Mouse (Mus musculus): ENCODE data around the gene Sox5. TPM values are rescaled to one million over a fixed set of nuclear protein-coding genes. Genes with fewer than 3 reads are reported as not detected.

Gene Sox5
- total RNA-seq, 2 experiments from 2014 or later = 46.4 to 57.5 TPM

DNA sequence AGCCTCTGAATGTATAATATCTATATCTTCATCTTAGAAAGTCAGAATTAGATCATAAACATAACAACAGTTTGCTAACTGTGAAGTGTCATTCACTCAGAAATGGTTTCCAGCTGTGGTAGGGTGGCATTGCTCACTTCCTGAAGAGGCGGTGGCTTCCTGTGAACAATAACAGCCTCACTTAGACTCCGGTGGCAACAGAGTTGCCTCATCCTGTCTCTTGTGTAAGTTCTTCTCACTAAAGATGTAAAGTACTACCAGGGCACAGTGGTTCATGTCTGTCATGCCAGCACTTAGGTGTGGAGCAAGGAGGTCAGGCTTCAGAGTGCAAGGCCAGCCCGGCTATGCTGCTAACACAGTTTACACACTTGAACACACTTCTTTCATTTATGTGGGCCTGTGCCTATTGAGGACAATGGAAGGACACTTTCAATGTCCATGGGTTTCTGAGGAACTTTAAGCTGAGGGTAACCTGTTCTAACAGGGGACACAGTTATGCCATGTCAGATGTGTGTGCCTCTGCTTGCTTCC, 913.6 kb downstream of the Sox5 start:
- intact Hi-C loops (cut with DNase I) = no loop called here

DNA sequence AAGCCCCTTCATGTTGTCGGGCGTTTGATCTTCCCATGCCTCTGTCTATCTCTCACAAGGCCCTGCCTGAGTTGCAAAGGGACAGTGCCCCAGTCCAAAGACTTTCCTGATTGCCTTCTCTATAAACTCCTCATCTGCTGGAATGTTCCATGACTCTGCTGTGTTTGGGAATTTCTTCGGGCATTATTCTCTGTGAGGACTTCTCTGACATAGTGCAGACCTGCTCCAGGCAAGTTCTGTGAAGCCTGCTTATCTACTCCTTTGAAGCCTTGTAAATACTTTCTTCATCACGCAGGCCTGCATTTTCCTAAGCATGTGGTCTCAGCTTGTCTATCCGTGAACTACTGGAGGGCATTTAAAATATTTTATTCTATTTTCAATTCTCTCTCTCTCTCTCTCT, 914.7 kb downstream of the Sox5 start:
- intact Hi-C loops (cut with DNase I) = no loop called here
- no peak for DNase-seq (ENCODE audit: low spot score in 2 of 2)

More for the DNA sequence above, 913.6 kb downstream of the Sox5 start:
- DNase-seq (ENCODE audit: low spot score in 2 of 2) = no peak

DNA sequence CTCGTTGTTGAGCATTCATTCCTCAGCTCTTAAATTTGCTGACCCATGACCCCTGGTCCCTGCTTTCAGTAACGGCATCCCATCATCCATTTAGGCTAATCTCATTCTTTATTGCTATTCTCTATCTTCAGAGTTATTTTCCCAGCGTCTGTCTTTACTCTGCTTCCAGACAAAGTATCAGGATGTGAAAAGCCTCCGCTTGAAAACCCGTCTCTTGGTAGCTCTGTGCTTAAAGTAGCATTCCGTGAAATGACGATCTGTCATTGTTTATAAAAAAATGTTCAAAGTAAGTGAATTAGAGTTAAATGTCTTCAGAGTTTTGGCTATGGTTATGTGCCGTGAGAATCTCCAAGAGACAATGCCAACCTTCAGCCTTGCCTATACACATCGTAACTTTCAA, 915.2 kb downstream of the Sox5 start:
- no peak for DNase-seq (ENCODE audit: low spot score in 2 of 2)
- intact Hi-C loops (cut with DNase I) = no loop called here

DNA sequence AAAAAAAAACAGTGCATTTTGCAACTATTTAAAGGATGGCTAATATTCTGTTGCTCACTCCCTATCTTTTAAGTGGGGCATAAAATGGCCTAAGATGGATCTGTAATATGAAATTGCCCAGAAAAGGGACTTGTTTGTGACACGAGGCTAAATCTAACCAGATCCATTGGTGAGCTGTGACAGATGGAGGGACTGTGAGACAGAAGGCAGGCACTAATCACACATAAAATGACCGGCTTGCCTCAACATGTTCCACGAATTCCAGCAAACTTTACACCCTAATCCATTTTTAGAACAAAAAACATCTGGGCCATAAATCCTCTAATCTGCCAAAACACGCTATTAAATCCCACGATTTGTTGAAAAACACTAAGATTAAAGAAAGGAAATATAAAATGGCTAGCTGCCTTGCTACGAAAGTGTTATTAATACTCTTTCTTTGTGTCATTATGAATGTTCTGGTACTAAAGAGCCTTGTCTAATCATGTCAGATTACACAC, 919.1 kb downstream of the Sox5 start:
- intact Hi-C loops (cut with DNase I) = no loop called here
- no peak for DNase-seq (ENCODE audit: low spot score in 2 of 2)

DNA sequence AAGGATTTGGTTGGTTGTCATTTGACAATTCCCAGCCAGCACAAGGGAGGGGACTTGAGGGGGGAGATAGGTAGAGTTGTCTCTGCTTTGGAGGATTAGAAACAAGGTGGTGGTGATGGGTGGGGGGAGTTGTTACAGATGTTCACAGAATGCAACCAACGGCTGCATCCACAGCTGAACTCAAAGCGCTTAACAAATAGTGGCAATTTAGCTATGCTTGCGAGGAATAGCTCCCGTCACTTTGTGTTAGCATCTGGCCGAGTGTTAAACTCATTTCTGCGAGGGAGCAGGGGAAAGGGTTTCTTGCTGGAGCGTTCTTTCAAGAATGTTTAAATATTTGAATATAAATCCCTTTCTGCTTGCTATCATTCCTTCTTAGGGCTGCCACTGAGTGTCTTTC, 921.7 kb downstream of the Sox5 start:
- intact Hi-C loops (cut with DNase I) = no loop called here
- DNase-seq (ENCODE audit: low spot score in 2 of 2) = no peak

DNA sequence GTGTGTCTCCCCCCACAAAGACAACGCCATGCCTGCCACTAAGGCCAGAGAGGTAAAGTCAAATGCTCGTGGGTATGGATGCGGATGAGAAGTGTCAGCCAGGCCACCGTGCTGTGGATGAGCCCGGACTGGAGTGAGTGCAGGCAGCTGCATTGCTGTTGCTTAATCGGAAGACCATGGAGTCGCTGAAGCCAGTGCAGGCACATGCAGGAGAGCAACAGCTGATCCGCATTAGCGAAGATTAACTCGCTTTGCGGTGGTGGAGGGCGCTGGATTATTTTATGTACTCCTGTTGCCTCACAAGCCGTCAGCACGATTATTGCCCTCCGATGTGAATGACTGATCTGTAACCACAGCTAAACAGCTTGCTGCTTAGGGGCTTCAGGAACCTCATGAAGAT, 922.2 kb downstream of the Sox5 start:
- DNase-seq (ENCODE audit: low spot score in 2 of 2) = no peak
- intact Hi-C loops (cut with DNase I) = loop anchor here (10.0 kb wide), 1 partner anchor 625 kb away; no protein-coding TSS in a partner anchor

DNA sequence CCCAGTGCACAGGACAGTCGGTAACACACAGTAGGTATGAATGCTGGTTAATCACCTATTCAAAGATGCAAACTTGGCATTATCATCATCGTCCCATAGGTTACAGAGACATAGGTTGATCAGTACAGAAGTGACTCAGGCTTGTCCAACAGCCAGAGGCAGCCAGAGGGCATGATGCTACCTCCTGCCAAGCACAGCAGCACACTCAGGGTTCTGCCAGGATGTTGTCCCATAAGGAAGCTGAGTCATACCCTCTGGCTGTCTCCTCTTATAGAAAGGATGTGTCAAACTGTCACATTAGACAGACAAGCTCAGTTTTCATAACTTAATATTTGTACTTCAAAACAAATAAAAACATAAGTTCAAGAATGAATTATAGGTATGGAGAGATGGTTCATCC, 923.2 kb downstream of the Sox5 start:
- DNase-seq (ENCODE audit: low spot score in 2 of 2) = no peak
- intact Hi-C loops (cut with DNase I) = loop anchor here (10.0 kb wide), 1 partner anchor 624 kb away; no protein-coding TSS in a partner anchor

DNA sequence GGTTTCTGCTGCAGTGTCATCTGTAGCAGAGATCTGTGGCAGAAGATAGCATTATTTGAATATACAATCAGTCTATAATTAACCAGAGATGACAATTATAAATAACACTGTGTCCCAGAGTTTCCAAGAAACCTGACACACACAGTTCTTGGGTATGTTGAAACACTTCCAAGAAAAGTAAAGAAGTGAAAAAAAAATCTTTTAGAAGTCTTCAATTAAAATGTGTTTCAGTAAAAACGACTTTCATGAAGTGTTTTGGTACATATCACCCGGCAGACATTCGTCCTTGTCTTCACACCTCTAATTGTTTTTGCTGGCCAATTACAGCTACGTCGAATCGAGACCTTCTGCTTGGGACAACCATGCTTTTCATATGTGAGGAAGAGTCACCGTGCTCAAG, 924.4 kb downstream of the Sox5 start:
- DNase-seq (ENCODE audit: low spot score in 2 of 2) = no peak
- intact Hi-C loops (cut with DNase I) = loop anchor here (10.0 kb wide), 1 partner anchor 623 kb away; no protein-coding TSS in a partner anchor

DNA sequence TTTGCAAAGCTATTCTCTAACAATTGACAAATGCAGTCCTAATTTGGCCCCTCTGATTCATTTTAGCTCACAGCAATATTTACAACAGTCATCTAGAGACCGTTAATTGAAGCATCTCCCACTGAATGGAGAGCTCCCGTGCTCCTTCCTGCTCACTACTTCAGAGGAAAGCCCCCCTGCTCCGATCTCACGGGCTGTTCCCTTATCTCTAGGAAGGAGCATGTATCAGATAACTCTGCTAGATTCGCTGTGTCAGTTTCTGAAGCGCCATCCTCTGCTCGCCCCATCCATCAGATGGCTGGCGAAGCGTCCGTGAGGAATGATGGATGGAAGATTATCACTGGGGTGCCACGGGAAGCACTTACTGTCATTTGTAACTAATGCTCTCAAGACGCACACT, 926.4 kb downstream of the Sox5 start:
- DNase-seq (ENCODE audit: low spot score in 2 of 2) = no peak
- intact Hi-C loops (cut with DNase I) = loop anchor here (10.0 kb wide), 1 partner anchor 621 kb away; no protein-coding TSS in a partner anchor

DNA sequence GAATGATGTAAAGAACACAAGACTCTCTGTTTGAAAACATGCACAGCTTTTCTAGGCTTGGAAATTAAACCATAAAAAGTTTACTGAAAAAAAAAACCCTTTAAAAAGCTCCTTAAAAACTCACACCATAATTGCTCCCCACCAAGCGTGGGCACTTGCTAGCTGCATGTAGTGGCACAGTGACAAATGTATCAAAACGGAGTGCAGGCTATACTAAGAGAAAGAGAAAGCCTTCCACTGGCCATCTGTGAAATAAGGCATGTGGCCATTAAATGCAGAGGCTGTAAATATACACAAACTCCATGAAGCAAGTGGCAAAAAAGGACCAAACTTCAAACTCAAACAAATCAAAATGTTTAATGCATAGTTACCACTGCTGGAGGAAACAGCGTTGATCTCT, 927.7 kb downstream of the Sox5 start:
- DNase-seq (ENCODE audit: low spot score in 2 of 2) = peak in 1 of 2 experiments; percentile 87
- intact Hi-C loops (cut with DNase I) = loop anchor here (10.0 kb wide), 1 partner anchor 619 kb away; no protein-coding TSS in a partner anchor

DNA sequence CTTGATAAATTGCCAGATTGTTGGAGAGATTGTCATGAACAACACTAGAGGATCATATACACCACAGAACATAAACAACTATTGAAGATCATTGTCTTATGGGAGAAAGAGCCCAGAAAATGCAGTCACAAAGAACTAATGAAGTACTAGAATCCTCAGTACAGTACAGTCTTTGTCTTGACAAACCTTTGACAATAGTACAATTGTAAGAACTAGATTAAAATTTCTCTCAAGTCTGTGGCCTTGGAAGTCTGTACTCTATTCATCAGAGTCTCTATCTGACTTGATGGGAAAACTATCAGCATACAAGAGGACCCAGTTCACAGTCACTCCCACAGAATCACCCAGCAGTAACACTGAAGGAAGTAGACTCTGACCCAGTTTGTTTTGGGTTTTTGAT, 936.0 kb downstream of the Sox5 start:
- intact Hi-C loops (cut with DNase I) = no loop called here
- DNase-seq (ENCODE audit: low spot score in 2 of 2) = no peak

DNA sequence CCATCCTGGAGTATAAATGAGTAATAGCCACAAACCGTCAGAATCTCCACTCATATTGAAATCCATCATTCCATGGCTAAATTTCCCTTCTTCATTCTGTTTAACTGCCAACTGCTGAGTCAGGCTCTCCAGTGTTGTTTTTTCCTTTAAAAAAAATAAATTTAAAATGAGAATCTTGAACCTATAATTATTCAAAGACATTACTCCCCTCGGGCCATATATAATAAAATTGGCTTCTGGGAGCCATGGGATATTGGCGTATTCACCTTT, 937.1 kb downstream of the Sox5 start:
- no peak for DNase-seq (ENCODE audit: low spot score in 2 of 2)
- intact Hi-C loops (cut with DNase I) = no loop called here

DNA sequence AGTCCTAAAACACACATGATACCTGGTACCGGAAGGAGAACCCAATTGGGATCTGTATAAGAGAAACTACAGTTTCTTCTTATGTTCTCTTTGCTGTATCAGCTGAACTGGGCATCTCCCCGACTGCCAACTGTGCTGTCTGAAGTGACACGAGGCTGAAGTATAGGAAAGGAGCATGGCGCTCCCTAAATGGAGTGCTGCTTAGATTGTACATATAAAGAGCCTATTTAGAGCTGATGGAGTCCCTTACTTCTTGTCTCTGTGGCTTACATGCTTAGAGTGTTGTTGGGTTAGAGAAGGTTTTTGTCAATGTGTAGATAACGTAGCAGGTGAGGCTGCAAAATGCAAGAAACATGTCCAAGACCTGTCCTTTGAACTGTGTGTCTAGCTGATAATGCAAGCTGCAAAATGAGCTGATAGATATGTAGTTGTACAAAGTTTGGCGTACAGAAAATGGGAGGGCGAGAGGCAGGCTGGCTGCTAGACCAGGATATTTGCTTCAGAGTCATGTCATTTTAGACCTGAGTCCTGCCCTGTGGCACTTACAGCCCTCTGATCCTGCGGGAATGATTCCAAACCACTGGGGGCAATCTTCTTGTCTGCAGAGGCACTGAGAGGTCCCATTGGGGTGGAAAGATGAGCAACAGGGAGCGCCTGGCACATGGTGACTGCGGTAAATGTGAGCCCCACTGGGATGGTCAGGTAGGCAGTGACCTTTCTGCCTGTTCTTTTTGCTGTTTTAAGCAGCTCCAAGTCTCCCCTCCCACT, 937.7 kb downstream of the Sox5 start:
- no peak for DNase-seq (ENCODE audit: low spot score in 2 of 2)
- intact Hi-C loops (cut with DNase I) = no loop called here

DNA sequence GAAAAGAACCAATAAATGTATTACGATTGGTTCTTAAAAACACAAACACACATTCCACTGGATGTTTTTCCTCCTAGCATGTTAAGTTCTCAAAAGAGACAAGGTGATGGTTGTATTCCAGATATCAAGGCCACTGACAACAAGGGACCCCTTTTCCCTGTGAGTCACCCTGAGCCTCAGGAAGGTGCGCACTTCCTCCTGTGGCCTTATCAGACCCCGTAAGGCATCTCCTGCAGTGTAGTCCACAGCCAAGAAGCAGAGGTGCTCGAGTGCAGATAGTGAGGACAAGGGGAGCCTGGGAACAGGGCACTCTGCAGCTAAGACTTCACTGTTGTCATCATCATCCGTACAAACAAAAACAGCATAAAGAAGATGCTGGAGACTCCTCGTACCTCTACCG, 939.8 kb downstream of the Sox5 start:
- no peak for DNase-seq (ENCODE audit: low spot score in 2 of 2)
- intact Hi-C loops (cut with DNase I) = no loop called here

DNA sequence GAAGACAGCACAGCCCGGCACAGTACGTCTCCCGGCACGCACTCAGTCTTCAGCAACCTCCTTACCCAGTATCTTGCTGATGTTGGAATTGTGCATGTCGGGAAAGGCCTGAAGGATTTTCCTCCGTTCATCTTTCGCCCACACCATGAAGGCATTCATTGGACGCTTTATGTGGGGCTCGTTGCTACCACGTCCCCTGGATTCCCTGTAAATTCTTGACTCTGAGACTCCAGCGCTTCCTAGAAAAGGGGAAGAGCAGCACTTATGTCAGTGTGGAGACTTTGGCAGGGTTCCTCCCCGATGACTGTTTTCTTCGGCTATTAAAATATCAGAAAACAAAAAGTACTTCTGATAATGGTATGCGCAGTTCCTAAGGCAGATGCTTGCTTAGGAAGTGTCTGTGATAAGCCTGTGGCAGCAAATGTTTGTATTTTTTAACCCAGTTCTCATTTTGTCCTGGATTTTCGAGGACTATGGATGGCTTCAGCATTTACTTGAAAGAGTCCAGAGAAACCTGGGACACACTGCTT, 940.6 kb downstream of the Sox5 start:
- peak in 1 of 2 experiments; percentile 43 for DNase-seq (ENCODE audit: low spot score in 2 of 2)
- intact Hi-C loops (cut with DNase I) = no loop called here

DNA sequence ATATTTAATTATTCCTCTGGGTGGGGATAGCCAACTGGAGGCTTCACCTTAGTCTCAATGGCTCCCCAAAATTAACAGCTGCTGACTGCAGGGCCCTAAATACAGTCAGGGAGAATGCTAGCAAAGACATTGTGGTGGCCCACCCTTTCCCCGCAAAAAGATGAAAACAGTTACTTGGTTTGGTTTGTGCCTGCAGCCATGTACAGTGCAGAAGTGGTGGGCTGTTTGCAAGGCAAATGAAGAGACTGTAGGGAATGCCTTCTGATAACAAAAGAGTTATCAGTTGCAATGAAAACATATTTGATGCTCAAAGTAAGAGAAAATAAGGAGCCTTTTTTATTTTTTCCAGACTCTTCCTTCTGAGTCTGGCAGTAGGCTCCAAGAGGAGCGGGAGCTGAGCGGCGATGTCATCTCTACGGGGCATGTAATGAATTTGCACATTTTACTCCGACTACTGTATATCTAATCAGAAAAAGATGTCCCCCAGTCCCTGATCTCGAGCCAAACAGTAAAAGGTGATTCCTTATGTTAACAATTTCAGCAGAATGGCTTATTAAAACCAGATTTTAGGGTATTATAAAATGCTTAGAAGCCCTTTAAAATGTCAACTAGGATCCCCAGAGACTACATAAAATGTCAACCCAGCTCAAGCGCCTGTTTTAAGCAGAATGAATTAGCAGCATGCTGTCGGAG, 943.2 kb downstream of the Sox5 start:
- intact Hi-C loops (cut with DNase I) = no loop called here
- DNase-seq (ENCODE audit: low spot score in 2 of 2) = no peak

DNA sequence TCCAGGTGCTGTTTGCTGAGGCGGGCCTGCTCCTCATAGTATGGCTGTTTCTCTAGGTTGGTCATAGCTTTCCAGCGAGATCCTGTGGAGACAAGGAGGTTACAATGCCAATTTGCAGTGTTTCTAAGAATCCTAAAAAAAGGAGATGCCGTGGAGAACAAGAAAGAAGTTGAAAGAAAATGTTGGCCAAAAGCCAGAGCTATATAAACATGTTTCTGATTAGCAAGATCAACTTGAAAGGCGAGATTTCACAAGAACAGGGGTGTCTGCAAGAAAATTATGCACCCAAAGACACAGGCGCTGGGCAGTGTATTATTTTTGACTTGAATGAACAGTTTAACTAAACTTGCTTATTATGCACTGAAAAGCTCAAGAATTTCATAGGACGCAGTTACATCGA, 946.4 kb downstream of the Sox5 start:
- intact Hi-C loops (cut with DNase I) = no loop called here
- no peak for DNase-seq (ENCODE audit: low spot score in 2 of 2)

DNA sequence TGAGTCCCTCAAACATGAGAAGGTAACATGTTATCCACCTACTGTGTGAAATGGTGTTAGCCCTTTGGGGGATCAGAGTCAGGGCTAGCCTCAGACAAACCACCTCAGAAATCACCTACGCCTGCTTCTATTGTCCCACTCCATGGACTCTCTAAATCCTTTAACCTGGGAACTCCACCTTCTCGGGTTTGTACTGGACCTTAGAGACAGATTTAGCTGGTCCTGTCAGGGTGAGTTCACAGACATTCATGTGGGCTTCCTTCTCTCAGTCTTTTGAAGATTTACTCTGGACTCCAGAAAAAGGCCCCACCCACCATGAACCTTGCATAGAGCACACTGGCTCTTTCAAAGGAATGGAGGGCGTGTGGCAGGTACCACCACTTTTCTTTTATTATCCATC, 947.8 kb downstream of the Sox5 start:
- DNase-seq (ENCODE audit: low spot score in 2 of 2) = no peak
- intact Hi-C loops (cut with DNase I) = no loop called here

DNA sequence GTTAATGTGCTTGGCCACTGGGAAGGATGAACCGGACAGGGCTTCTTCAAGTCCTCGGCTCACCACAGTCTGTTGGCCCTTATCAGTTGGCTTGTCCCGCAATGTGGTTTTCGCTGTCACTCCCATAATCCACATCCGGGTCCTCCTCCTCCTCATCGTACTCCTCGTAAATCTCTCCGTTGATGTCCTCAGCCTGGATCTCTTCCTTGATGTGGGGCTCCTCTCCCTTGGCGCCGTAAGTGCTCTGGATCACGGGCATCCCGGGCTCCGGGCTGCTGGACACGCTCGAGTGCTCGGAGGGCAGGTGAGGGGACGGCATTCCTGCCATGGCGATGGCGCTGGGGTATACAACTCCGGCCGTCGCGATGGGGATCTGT, 948.6 kb downstream of the Sox5 start:
- intact Hi-C loops (cut with DNase I) = no loop called here
- DNase-seq (ENCODE audit: low spot score in 2 of 2) = no peak

DNA sequence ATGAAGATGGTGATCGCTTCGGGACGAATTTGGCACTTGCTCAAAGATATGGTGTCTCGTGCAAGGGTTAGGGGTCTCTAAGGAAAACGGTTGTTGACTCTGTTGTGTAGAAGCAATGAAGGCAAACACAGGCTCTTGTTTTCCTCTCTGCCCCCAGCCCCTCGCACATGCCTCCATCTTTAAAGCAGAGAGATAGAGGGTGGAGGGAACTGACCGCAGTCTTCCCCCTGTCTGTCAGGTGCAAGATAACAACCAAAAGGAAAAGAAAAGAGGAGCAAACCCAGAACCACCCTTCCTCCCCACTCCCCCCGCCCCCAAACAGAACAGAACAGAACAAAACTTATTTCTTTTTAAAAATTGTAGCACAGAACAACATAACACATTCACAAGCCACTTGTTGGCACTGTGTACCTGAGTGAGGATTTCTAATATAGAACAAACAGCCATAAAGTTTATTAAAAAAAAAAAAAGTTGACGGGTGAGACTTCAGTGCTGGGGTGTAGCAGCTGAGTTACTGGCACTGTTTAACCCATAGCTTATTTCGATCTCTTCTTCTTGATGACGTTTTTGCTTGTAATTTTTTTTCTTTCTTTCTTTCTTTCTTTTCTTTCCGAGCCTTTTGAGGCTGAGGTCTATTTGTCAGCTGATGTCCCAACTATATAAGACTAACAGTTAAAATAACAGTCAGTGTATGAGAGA, 949.1 kb downstream of the Sox5 start:
- intact Hi-C loops (cut with DNase I) = no loop called here
- DNase-seq (ENCODE audit: low spot score in 2 of 2) = no peak
